Comparison of ENCODE assay signal across 13 mouse cellular contexts in the genomic region with DNA sequence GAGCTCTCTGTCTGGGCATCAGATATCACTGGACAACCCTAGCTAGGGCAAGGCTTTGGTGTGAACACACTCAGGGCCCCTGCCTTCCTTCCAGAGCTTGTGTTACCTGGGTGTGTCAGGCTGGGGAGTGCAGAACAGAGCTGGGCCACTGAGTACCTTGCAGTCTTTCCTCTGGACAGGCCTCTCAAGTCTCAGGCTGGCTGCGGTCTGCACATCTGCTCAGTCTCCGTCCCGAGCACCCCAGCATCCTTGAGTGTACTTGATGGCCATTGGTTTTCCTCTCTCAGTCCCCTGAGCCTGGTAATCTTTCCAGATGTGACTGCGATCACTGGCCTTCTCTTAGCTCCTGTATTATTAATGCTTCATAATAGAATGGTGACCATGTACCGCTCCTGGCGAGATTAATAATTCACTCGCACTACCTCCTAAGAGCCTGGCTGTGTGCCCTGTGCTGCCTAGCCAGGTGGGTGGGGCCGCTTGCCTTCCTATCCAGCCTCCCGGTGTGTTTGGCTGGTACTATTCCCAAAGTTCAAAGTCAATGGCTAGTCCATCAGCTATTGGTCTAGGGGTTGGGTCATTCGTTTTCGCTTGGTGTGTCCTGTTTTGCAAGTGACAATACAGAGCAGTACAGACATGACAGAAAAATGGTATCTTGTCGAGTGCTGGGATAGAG. TPM values are rescaled to one million over a fixed set of nuclear protein-coding genes. Genes with fewer than 3 reads are reported as not detected.
DNase-seq lines count a peak whose midpoint lies in the region; ATAC-seq and TF ChIP-seq lines count a peak whose summit lies in the region.
"Had no signal": no experiment of that assay in that cellular context is flagged by ENCODE, and none has a peak within 500 bp of the region (broad histone marks: within the 10 kb centered on the region; RNA-seq: fewer than 3 reads in every experiment).

No protein-coding gene starts in this region.

- H3K9ac ChIP-seq in lung, embryonic 14.5 days: no peak overlapping the region
- H3K9ac ChIP-seq: embryonic facial prominence, embryonic 13.5 days had no signal

- intact Hi-C loops in left cerebral cortex, postnatal 36 days (cut with DNase I): loop anchor here (5.0 kb wide), 1 partner anchor 35 kb away; a partner anchor contains a TSS

- H3K4me2 ChIP-seq in lung, embryonic 14.5 days: no peak overlapping the region
- H3K4me2 ChIP-seq: embryonic facial prominence, embryonic 13.5 days had no signal

- no peak overlapping the region for H3K4me3 ChIP-seq in lung, embryonic 14.5 days (ENCODE audit: low read depth, low read length)
- H3K4me3 ChIP-seq: embryonic facial prominence, embryonic 13.5 days; hindbrain, embryonic 10.5 days; left cerebral cortex, adult 2 months had no signal

- peaks cover 17% of the 10 kb centered on the region for H3K4me1 ChIP-seq in lung, embryonic 14.5 days (ENCODE audit: insufficient read depth)

- H3K9me3 ChIP-seq in lung, embryonic 14.5 days (ENCODE audit: low read depth, low read length): no peaks in the 10 kb centered on the region
- H3K9me3 ChIP-seq: embryonic facial prominence, embryonic 13.5 days; hindbrain, embryonic 10.5 days had no signal

- DNase-seq in cerebellum, postnatal 10 days: peak; percentile 45 to 52
- DNase-seq in cerebellum, postnatal 4 days (ENCODE audit: low spot score in 2 of 2): no peak
- peak; percentile 44 for DNase-seq in urinary bladder, postnatal 14 days (ENCODE audit: low spot score)
- no peak for DNase-seq in urinary bladder, postnatal 25 days (ENCODE audit: low spot score)
- DNase-seq in lung, embryonic 14.5 days: peak; percentile 55
- DNase-seq in layer of hippocampus, adult 8-10 months (ENCODE audit: low spot score in 2 of 2): no peak
- no peak for DNase-seq in left cerebral cortex, postnatal 36 days (ENCODE audit: low spot score in 2 of 2)
- DNase-seq in spleen, adult 12 weeks (ENCODE audit: low spot score): no peak
- DNase-seq: B cell, adult 2 months had no signal

- H3K27me3 ChIP-seq in lung, embryonic 14.5 days (ENCODE audit: insufficient read depth, low read length): no peaks in the 10 kb centered on the region
- H3K27me3 ChIP-seq: embryonic facial prominence, embryonic 13.5 days; Patski had no signal

- ATAC-seq in lung, embryonic 14.5 days (ENCODE audit: insufficient read depth): no peak
- ATAC-seq: Patski had no signal

- 77% methylated on average over 12 of the region's 12 CpGs for WGBS in lung, embryonic 14.5 days

- TF ChIP-seq CTCF in lung, embryonic 14.5 days (IDR thresholded peaks at IDR 0.05; ENCODE audit: low read depth): no peak

- H3K36me3 ChIP-seq in lung, embryonic 14.5 days (ENCODE audit: insufficient read depth): 0 out of 2 replicates have a peak, but pooled peaks cover 3% of the 10 kb centered on the region

- no peak overlapping the region; the same call in 1 of the 2 replicates for H3K27ac ChIP-seq in lung, embryonic 14.5 days (ENCODE audit: low read depth)
- H3K27ac ChIP-seq: embryonic facial prominence, embryonic 13.5 days; hindbrain, embryonic 10.5 days; left cerebral cortex, adult 2 months had no signal

RNA-seq across cellular contexts. Expression of a gene that starts 34.6 kb away (rescaled TPM):
- polyA plus RNA-seq in lung, embryonic 14.5 days (2014; fragmentation: Nextera tagmentation; extraction: Ambion mirVana): 8.6 and 9.8 TPM in 2 replicates
- total RNA-seq in layer of hippocampus, adult 8-10 months (2022): 10 to 100 TPM; 24.1 to 30.9 (median 29.9) TPM
- 10 to 100 TPM; 34.9 to 49.4 TPM for total RNA-seq in left cerebral cortex, postnatal 36 days (2021)

RNA-seq across cellular contexts. Expression of a gene that starts 58.6 kb away (rescaled TPM):
- polyA plus RNA-seq in lung, embryonic 14.5 days (2014; fragmentation: Nextera tagmentation; extraction: Ambion mirVana): 9.0 and 9.9 TPM in 2 replicates
- total RNA-seq in layer of hippocampus, adult 8-10 months (2022): 1 to 10 TPM; 6.0 to 7.0 (median 6.6) TPM
- 1 to 10 TPM; 3.4 to 4.3 TPM for total RNA-seq in left cerebral cortex, postnatal 36 days (2021)

Comparison
In these comparisons a context has a peak if more than half of its experiments do, and no peak if none do; other contexts are left out.
1. DNase-seq: peak in cerebellum, postnatal 10 days (2 of 2), urinary bladder, postnatal 14 days (single experiment) and lung, embryonic 14.5 days (single experiment); none in cerebellum, postnatal 4 days (0 of 2), urinary bladder, postnatal 25 days (single experiment), layer of hippocampus, adult 8-10 months (0 of 2), left cerebral cortex, postnatal 36 days (0 of 2) and spleen, adult 12 weeks (single experiment).